Comparison of ENCODE assay signal across 23 mouse cellular contexts in the genomic region with DNA sequence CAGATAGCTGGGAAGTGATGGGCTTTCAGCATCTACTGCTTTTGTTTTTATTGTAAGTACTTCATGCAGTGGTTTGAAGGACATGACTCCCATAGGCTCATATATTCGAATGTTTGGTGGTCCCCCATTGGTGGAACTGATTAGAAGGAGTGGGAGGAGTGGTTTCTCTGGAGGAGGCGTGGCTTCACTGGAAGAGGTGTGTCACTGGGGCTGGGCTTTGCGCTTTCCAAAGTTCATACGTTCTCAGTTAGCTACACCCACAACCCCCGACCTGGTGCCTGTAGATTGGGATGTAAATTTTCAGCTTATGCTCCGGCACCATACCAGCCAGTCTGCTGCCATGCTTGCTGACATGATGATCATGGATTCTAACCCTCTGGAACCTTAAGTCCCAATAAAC. TPM values are rescaled to one million over a fixed set of nuclear protein-coding genes. Genes with fewer than 3 reads are reported as not detected.
DNase-seq lines count a peak whose midpoint lies in the region; ATAC-seq and TF ChIP-seq lines count a peak whose summit lies in the region.
"Had no signal": no experiment of that assay in that cellular context is flagged by ENCODE, and none has a peak within 500 bp of the region (broad histone marks: within the 10 kb centered on the region; RNA-seq: fewer than 3 reads in every experiment).

No protein-coding gene starts in this region.

- H3K4me2 ChIP-seq in forebrain, embryonic 15.5 days (replicated peaks) = no peak overlapping the region
- no peak overlapping the region for H3K4me2 ChIP-seq in forebrain, embryonic 12.5 days
- no peak overlapping the region for H3K4me2 ChIP-seq in kidney, postnatal 0 days (ENCODE audit: low read length)
- no peak overlapping the region for H3K4me2 ChIP-seq in kidney, embryonic 15.5 days
- no peak overlapping the region for H3K4me2 ChIP-seq in stomach, embryonic 14.5 days (replicated peaks; ENCODE audit: low read depth, low read length)
- H3K4me2 ChIP-seq in stomach, postnatal 0 days (replicated peaks; ENCODE audit: low read depth) = no peak overlapping the region
- H3K4me2 ChIP-seq: embryonic facial prominence, embryonic 12.5 days; hindbrain, embryonic 12.5 days; intestine, embryonic 15.5 days; limb, embryonic 13.5 days had no signal

- no peaks in the 10 kb centered on the region for H3K36me3 ChIP-seq in forebrain, embryonic 15.5 days
- no peaks in the 10 kb centered on the region for H3K36me3 ChIP-seq in forebrain, embryonic 12.5 days (replicated peaks)
- no peaks in the 10 kb centered on the region for H3K36me3 ChIP-seq in kidney, postnatal 0 days (ENCODE audit: insufficient read depth, low read length)
- H3K36me3 ChIP-seq in kidney, embryonic 15.5 days = no peaks in the 10 kb centered on the region
- no peaks in the 10 kb centered on the region for H3K36me3 ChIP-seq in stomach, embryonic 14.5 days (ENCODE audit: control insufficient read depth, insufficient read depth, low read length)
- H3K36me3 ChIP-seq in stomach, postnatal 0 days (ENCODE audit: control insufficient read depth, insufficient read depth, low read length) = no peaks in the 10 kb centered on the region
- H3K36me3 ChIP-seq: embryonic facial prominence, embryonic 12.5 days; hindbrain, embryonic 12.5 days; intestine, embryonic 15.5 days; limb, embryonic 13.5 days had no signal

- WGBS in forebrain, embryonic 15.5 days = 59% methylated on average over 6 of the region's 6 CpGs
- WGBS in forebrain, embryonic 12.5 days = 62% methylated on average over 6 of the region's 6 CpGs
- 62% methylated on average over 6 of the region's 6 CpGs for WGBS in kidney, postnatal 0 days
- 56% methylated on average over 6 of the region's 6 CpGs for WGBS in kidney, embryonic 15.5 days
- 58% methylated on average over 6 of the region's 6 CpGs for WGBS in stomach, embryonic 14.5 days
- 47% methylated on average over 6 of the region's 6 CpGs for WGBS in stomach, postnatal 0 days

- DNase-seq in kidney, postnatal 0 days (ENCODE audit: low spot score) = no peak
- DNase-seq in stomach, postnatal 0 days (ENCODE audit: low spot score) = no peak
- DNase-seq in T-cell, adult 2 months (ENCODE audit: low spot score) = no peak
- no peak for DNase-seq in frontal cortex, adult 2 months (ENCODE audit: extremely low spot score in 1 of 2, low spot score in 1 of 2)
- DNase-seq: gastrocnemius, postnatal 10 days; heart, adult 11 months; lung, postnatal 4 days; right cerebral cortex, postnatal 25 days had no signal

- H3K4me3 ChIP-seq in forebrain, embryonic 15.5 days = no peak overlapping the region
- H3K4me3 ChIP-seq in forebrain, embryonic 12.5 days (replicated peaks) = no peak overlapping the region
- no peak overlapping the region for H3K4me3 ChIP-seq in kidney, postnatal 0 days (replicated peaks; ENCODE audit: low read depth, low read length)
- H3K4me3 ChIP-seq in kidney, embryonic 15.5 days (replicated peaks) = no peak overlapping the region
- no peak overlapping the region for H3K4me3 ChIP-seq in stomach, embryonic 14.5 days (ENCODE audit: low read depth, low read length)
- no peak overlapping the region for H3K4me3 ChIP-seq in stomach, postnatal 0 days (ENCODE audit: low read depth, low read length)
- H3K4me3 ChIP-seq: embryonic facial prominence, embryonic 12.5 days; erythroblast, embryonic 14.5 days; hindbrain, embryonic 12.5 days; intestine, embryonic 15.5 days; limb, embryonic 13.5 days had no signal

- TF ChIP-seq EP300 in stomach, postnatal 0 days (optimal IDR thresholded peaks at IDR 0.05) = no peak

- 0 out of 2 replicates have a peak, but pooled peaks have one; percentile 41 for ATAC-seq in forebrain, embryonic 15.5 days (replicated peaks)
- no peak for ATAC-seq in forebrain, embryonic 12.5 days (ENCODE audit: low FRiP score)
- 0 out of 2 replicates have a peak, but pooled peaks have one; percentile 5 for ATAC-seq in kidney, postnatal 0 days (replicated peaks; ENCODE audit: low FRiP score, low read depth)
- ATAC-seq in kidney, embryonic 15.5 days (replicated peaks; ENCODE audit: low FRiP score) = no peak
- 0 out of 2 replicates have a peak, but pooled peaks have one; percentile 42 for ATAC-seq in stomach, embryonic 14.5 days (ENCODE audit: insufficient number of reproducible peaks, insufficient read depth, low FRiP score, low read depth)
- no peak for ATAC-seq in stomach, postnatal 0 days (ENCODE audit: low FRiP score, low TSS enrichment)
- ATAC-seq: CD4-positive, CD25-positive, alpha-beta regulatory T cell, adult 4 months had no signal

- no peak for TF ChIP-seq CTCF in kidney, postnatal 0 days (IDR thresholded peaks at IDR 0.05; ENCODE audit: low read depth)
- TF ChIP-seq CTCF in stomach, postnatal 0 days (IDR thresholded peaks at IDR 0.05; ENCODE audit: low read depth) = no peak

- H3K27ac ChIP-seq in forebrain, embryonic 15.5 days (replicated peaks) = no peak overlapping the region
- H3K27ac ChIP-seq in forebrain, embryonic 12.5 days = no peak overlapping the region
- no peak overlapping the region for H3K27ac ChIP-seq in kidney, postnatal 0 days
- no peak overlapping the region for H3K27ac ChIP-seq in kidney, embryonic 15.5 days
- H3K27ac ChIP-seq in stomach, embryonic 14.5 days (ENCODE audit: low read length) = no peak overlapping the region
- no peak overlapping the region for H3K27ac ChIP-seq in stomach, postnatal 0 days (replicated peaks)
- H3K27ac ChIP-seq: embryonic facial prominence, embryonic 12.5 days; hindbrain, embryonic 12.5 days; intestine, embryonic 15.5 days; limb, embryonic 13.5 days had no signal

- no peaks in the 10 kb centered on the region for H3K4me1 ChIP-seq in forebrain, embryonic 15.5 days
- H3K4me1 ChIP-seq in forebrain, embryonic 12.5 days = no peaks in the 10 kb centered on the region
- H3K4me1 ChIP-seq in kidney, postnatal 0 days (replicated peaks; ENCODE audit: insufficient read depth, low read length) = no peaks in the 10 kb centered on the region
- H3K4me1 ChIP-seq in kidney, embryonic 15.5 days = no peaks in the 10 kb centered on the region
- H3K4me1 ChIP-seq in stomach, embryonic 14.5 days (ENCODE audit: control insufficient read depth, insufficient read depth, low read length) = no peaks in the 10 kb centered on the region
- no peaks in the 10 kb centered on the region for H3K4me1 ChIP-seq in stomach, postnatal 0 days (replicated peaks; ENCODE audit: control insufficient read depth, insufficient read depth)
- H3K4me1 ChIP-seq: embryonic facial prominence, embryonic 12.5 days; hindbrain, embryonic 12.5 days; intestine, embryonic 15.5 days had no signal

- no peaks in the 10 kb centered on the region for H3K9me3 ChIP-seq in forebrain, embryonic 15.5 days
- no peaks in the 10 kb centered on the region for H3K9me3 ChIP-seq in forebrain, embryonic 12.5 days
- H3K9me3 ChIP-seq in kidney, postnatal 0 days (replicated peaks; ENCODE audit: low read length) = no peaks in the 10 kb centered on the region
- H3K9me3 ChIP-seq in kidney, embryonic 15.5 days (replicated peaks) = no peaks in the 10 kb centered on the region
- H3K9me3 ChIP-seq in stomach, embryonic 14.5 days (ENCODE audit: control insufficient read depth, low read depth, low read length) = no peaks in the 10 kb centered on the region
- H3K9me3 ChIP-seq in stomach, postnatal 0 days (ENCODE audit: control insufficient read depth, low read length) = no peaks in the 10 kb centered on the region
- H3K9me3 ChIP-seq: embryonic facial prominence, embryonic 12.5 days; hindbrain, embryonic 12.5 days; intestine, embryonic 15.5 days; limb, embryonic 13.5 days had no signal

- no peaks in the 10 kb centered on the region for H3K27me3 ChIP-seq in forebrain, embryonic 15.5 days
- no peaks in the 10 kb centered on the region for H3K27me3 ChIP-seq in forebrain, embryonic 12.5 days
- no peaks in the 10 kb centered on the region for H3K27me3 ChIP-seq in kidney, postnatal 0 days (ENCODE audit: insufficient read depth, low read length)
- H3K27me3 ChIP-seq in kidney, embryonic 15.5 days = no peaks in the 10 kb centered on the region
- no peaks in the 10 kb centered on the region for H3K27me3 ChIP-seq in stomach, embryonic 14.5 days (ENCODE audit: control insufficient read depth, insufficient read depth, low read length)
- no peaks in the 10 kb centered on the region for H3K27me3 ChIP-seq in stomach, postnatal 0 days (ENCODE audit: control insufficient read depth, insufficient read depth, low read length)
- H3K27me3 ChIP-seq: embryonic facial prominence, embryonic 12.5 days; hindbrain, embryonic 12.5 days; intestine, embryonic 15.5 days; limb, embryonic 13.5 days had no signal

- H3K9ac ChIP-seq in forebrain, embryonic 15.5 days (replicated peaks) = no peak overlapping the region
- no peak overlapping the region for H3K9ac ChIP-seq in forebrain, embryonic 12.5 days
- no peak overlapping the region for H3K9ac ChIP-seq in kidney, postnatal 0 days (ENCODE audit: low read depth, low read length)
- no peak overlapping the region for H3K9ac ChIP-seq in kidney, embryonic 15.5 days
- H3K9ac ChIP-seq in stomach, embryonic 14.5 days (replicated peaks; ENCODE audit: low read depth, low read length) = no peak overlapping the region
- H3K9ac ChIP-seq in stomach, postnatal 0 days (ENCODE audit: low read length) = no peak overlapping the region
- H3K9ac ChIP-seq: embryonic facial prominence, embryonic 12.5 days; hindbrain, embryonic 12.5 days; intestine, embryonic 15.5 days; limb, embryonic 13.5 days had no signal

RNA-seq across cellular contexts. Expression of gene Drc7, which starts 0.5 kb away (rescaled TPM):
- 0.96 and 1.4 TPM in 2 replicates for polyA plus RNA-seq in forebrain, embryonic 15.5 days (2015; fragmentation: Nextera tagmentation; extraction: Ambion mirVana)
- polyA plus RNA-seq in forebrain, embryonic 12.5 days (2016; fragmentation: Nextera tagmentation; extraction: Ambion mirVana) = 0.26 and 0.38 TPM in 2 replicates
- polyA plus RNA-seq in kidney, postnatal 0 days (2015; fragmentation: Nextera tagmentation; extraction: Ambion mirVana) = not detected in 2 replicates
- not detected in 2 replicates for polyA plus RNA-seq in kidney, embryonic 15.5 days (2015; fragmentation: Nextera tagmentation; extraction: Ambion mirVana)
- not detected in 2 replicates for polyA plus RNA-seq in stomach, embryonic 14.5 days (2014; fragmentation: Nextera tagmentation; extraction: Ambion mirVana)
- 0.04 TPM in 1 of 2 replicates, not detected in the other for polyA plus RNA-seq in stomach, postnatal 0 days (2015; fragmentation: Nextera tagmentation; extraction: Ambion mirVana)
- 0.80 and 1.2 TPM in 2 replicates for polyA plus RNA-seq in frontal cortex, adult 2 months (2012; rRNA removed)
- polyA plus RNA-seq: adrenal gland, adult 2 months; CD4-positive, CD25-positive, alpha-beta regulatory T cell, adult 4 months; erythroblast, embryonic 14.5 days; heart, postnatal 0 days; intestine, embryonic 15.5 days; kidney, embryonic 14.5 days; large intestine, adult 2 months; limb, embryonic 13.5 days; urinary bladder, adult 2 months had no signal

RNA-seq across cellular contexts. Expression of gene Katnb1, which starts 26.5 kb away (rescaled TPM):
- 41.8 and 42.3 TPM in 2 replicates for polyA plus RNA-seq in forebrain, embryonic 15.5 days (2015; fragmentation: Nextera tagmentation; extraction: Ambion mirVana)
- 35.6 and 42.0 TPM in 2 replicates for polyA plus RNA-seq in forebrain, embryonic 12.5 days (2016; fragmentation: Nextera tagmentation; extraction: Ambion mirVana)
- polyA plus RNA-seq in kidney, postnatal 0 days (2015; fragmentation: Nextera tagmentation; extraction: Ambion mirVana) = 21.2 and 22.9 TPM in 2 replicates
- 27.6 and 29.7 TPM in 2 replicates for polyA plus RNA-seq in kidney, embryonic 15.5 days (2015; fragmentation: Nextera tagmentation; extraction: Ambion mirVana)
- polyA plus RNA-seq in stomach, embryonic 14.5 days (2014; fragmentation: Nextera tagmentation; extraction: Ambion mirVana) = 17.9 and 21.1 TPM in 2 replicates
- polyA plus RNA-seq in stomach, postnatal 0 days (2015; fragmentation: Nextera tagmentation; extraction: Ambion mirVana) = 11.6 and 12.4 TPM in 2 replicates
- 50.8 and 53.0 TPM in 2 replicates for polyA plus RNA-seq in frontal cortex, adult 2 months (2012; rRNA removed)

RNA-seq across cellular contexts. Expression of gene Adgrg3, which starts 36.9 kb away (rescaled TPM):
- 1.0 and 1.2 TPM in 2 replicates for polyA plus RNA-seq in forebrain, embryonic 15.5 days (2015; fragmentation: Nextera tagmentation; extraction: Ambion mirVana)
- polyA plus RNA-seq in forebrain, embryonic 12.5 days (2016; fragmentation: Nextera tagmentation; extraction: Ambion mirVana) = 1.7 and 2.4 TPM in 2 replicates
- 3.7 and 4.4 TPM in 2 replicates for polyA plus RNA-seq in kidney, postnatal 0 days (2015; fragmentation: Nextera tagmentation; extraction: Ambion mirVana)
- polyA plus RNA-seq in kidney, embryonic 15.5 days (2015; fragmentation: Nextera tagmentation; extraction: Ambion mirVana) = 4.8 TPM in 2 replicates
- 3.8 and 4.5 TPM in 2 replicates for polyA plus RNA-seq in stomach, embryonic 14.5 days (2014; fragmentation: Nextera tagmentation; extraction: Ambion mirVana)
- polyA plus RNA-seq in stomach, postnatal 0 days (2015; fragmentation: Nextera tagmentation; extraction: Ambion mirVana) = 0.61 and 0.92 TPM in 2 replicates
- 0.54 and 0.59 TPM in 2 replicates for polyA plus RNA-seq in frontal cortex, adult 2 months (2012; rRNA removed)

Comparison
In these comparisons a context has a peak if more than half of its experiments do, and no peak if none do; other contexts are left out.
1. ATAC-seq: peak in forebrain, embryonic 15.5 days (single experiment), kidney, postnatal 0 days (single experiment) and stomach, embryonic 14.5 days (single experiment); none in forebrain, embryonic 12.5 days (single experiment), kidney, embryonic 15.5 days (single experiment) and stomach, postnatal 0 days (single experiment).